Mouse (Mus musculus): Measurements from ENCODE around the gene Astn1.

GRCm38 (mm10) chr1:158452675-158453074 lies 90.6 kb downstream of the Astn1 start:
- TF ChIP-seq CTCF (IDR thresholded peaks at IDR 0.05; ENCODE audit: low read depth), result no peak
- TF ChIP-seq EP300 (IDR thresholded peaks at IDR 0.05; ENCODE audit: low read depth), result no peak
